Mouse (Mus musculus): ENCODE data around the gene Fbxo46. TPM values are rescaled to one million over a fixed set of nuclear protein-coding genes. Genes with fewer than 3 reads are reported as not detected.

Fbxo46 gene
- total and polyA plus RNA-seq, 2 experiments from 2014 or later = 7.7 to 23.8 TPM

DNA sequence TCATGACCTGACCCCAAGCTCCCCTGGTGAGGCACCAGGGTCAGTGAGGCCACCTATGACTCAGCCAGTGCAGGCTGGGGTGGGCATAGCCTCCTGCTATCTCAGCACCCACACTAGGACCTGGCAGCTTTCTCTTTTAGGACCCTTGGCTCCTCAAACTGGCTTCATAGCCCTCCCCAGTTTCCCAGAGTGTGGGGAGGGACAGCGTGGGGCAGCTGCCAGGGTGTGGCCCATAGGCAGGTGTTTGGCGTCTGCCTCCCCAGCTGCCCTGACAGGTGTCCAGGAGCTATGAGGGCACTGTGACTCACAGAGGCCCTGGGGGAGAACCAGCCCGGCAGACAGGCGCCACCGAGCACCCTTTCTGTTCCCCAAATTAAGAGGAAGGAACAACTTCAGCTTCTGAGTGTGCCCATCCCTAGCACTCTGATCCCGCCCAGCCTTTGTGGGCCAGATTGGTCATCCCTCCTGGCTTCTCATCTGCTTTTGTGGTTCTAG lies 35.3 kb upstream of the Fbxo46 start:
- no peak overlapping the region for H3K27ac ChIP-seq
- H3K4me1 ChIP-seq (ENCODE audit: insufficient read depth, low read length) = no peaks in the 10 kb centered on the region
- H3K4me3 ChIP-seq (ENCODE audit: low read length) = no peak overlapping the region
- H3K9ac ChIP-seq (replicated peaks; ENCODE audit: low read length) = no peak overlapping the region
- H3K27me3 ChIP-seq (ENCODE audit: insufficient read depth, low read length) = no peaks in the 10 kb centered on the region
- no peaks in the 10 kb centered on the region for H3K9me3 ChIP-seq (ENCODE audit: low read length)
- no peak for TF ChIP-seq CTCF (IDR thresholded peaks at IDR 0.05; ENCODE audit: low read depth)
- DNase-seq (ENCODE audit: low spot score) (no peak), ATAC-seq (no peak)
- peaks cover 40% of the 10 kb centered on the region for H3K36me3 ChIP-seq (ENCODE audit: insufficient read depth, low read length)
- H3K4me2 ChIP-seq (ENCODE audit: low read depth, low read length) = no peak overlapping the region; the same call in 1 of the 2 replicates
- WGBS = 65% methylated on average over 6 of the region's 6 CpGs

GRCm38 (mm10) chr7:19084921-19085473 lies 34.7 kb upstream of the Fbxo46 start:
- no peak overlapping the region for H3K27ac ChIP-seq
- DNase-seq (ENCODE audit: low spot score) (no peak), ATAC-seq (no peak)
- no peak overlapping the region for H3K9ac ChIP-seq (replicated peaks; ENCODE audit: low read length)
- no peak for TF ChIP-seq CTCF (IDR thresholded peaks at IDR 0.05; ENCODE audit: low read depth)
- H3K9me3 ChIP-seq (ENCODE audit: low read length) = no peaks in the 10 kb centered on the region
- no peak overlapping the region for H3K4me3 ChIP-seq (ENCODE audit: low read length)
- no peaks in the 10 kb centered on the region for H3K27me3 ChIP-seq (ENCODE audit: insufficient read depth, low read length)
- peaks cover 34% of the 10 kb centered on the region for H3K36me3 ChIP-seq (ENCODE audit: insufficient read depth, low read length)
- 27% methylated on average over 9 of the region's 9 CpGs for WGBS
- H3K4me1 ChIP-seq (ENCODE audit: insufficient read depth, low read length) = no peaks in the 10 kb centered on the region
- no peak overlapping the region for H3K4me2 ChIP-seq (ENCODE audit: low read depth, low read length)

DNA sequence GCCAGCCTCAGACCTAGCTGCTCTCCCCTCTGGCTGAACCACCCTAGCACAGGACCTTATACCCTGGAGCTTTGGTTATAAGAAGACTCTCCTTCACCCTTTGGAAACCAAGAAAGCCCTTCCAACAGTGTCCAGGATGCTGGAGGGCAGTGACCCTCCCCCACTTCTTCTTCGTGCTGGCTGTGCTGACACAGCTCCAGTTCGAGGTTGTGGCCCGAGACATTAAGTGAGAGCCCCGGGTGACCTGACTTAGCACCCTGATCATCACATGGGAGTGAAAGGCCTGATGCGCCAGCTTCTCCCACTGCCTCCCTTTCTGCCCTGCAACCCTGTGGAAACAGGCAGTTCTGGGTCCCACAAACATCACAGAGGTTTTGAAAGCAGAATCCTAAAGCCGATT lies 34.2 kb upstream of the Fbxo46 start:
- Histone ChIP-seq H3K9ac (replicated peaks; ENCODE audit: low read length) (no peak overlapping the region), H3K27ac (no peak overlapping the region), H3K4me3 (ENCODE audit: low read length) (no peak overlapping the region), H3K27me3 (ENCODE audit: insufficient read depth, low read length) (no peaks in the 10 kb centered on the region), H3K4me1 (ENCODE audit: insufficient read depth, low read length) (no peaks in the 10 kb centered on the region), H3K9me3 (ENCODE audit: low read length) (no peaks in the 10 kb centered on the region), H3K4me2 (ENCODE audit: low read depth, low read length) (no peak overlapping the region), H3K36me3 (ENCODE audit: insufficient read depth, low read length) (peaks cover 30% of the 10 kb centered on the region)
- no peak for DNase-seq (ENCODE audit: low spot score)
- TF ChIP-seq CTCF (IDR thresholded peaks at IDR 0.05; ENCODE audit: low read depth) = no peak
- 21% methylated on average over 6 of the region's 6 CpGs for WGBS
- no peak for ATAC-seq

DNA sequence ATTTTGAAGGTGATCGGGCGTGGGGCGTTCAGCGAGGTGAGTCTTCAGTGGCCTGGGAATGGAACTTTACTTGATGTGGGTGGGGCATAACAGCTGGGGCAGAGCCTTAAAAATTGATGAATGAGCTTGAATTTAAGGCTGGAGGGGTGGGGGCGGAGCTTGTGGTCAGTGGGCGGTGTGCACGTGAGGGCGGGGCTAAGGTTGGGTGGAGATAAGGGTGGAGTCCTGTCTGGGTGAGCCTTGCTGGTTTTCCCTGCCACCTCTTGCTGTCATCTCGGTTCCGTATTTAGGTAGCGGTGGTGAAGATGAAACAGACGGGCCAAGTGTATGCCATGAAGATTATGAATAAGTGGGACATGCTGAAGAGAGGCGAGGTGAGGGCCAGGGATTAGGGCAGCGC lies 33.6 kb upstream of the Fbxo46 start:
- H3K9me3 ChIP-seq (ENCODE audit: low read length) = no peaks in the 10 kb centered on the region
- peaks cover 30% of the 10 kb centered on the region for H3K36me3 ChIP-seq (ENCODE audit: insufficient read depth, low read length)
- ATAC-seq (no peak), DNase-seq (ENCODE audit: low spot score) (no peak)
- no peak for TF ChIP-seq CTCF (IDR thresholded peaks at IDR 0.05; ENCODE audit: low read depth)
- no peaks in the 10 kb centered on the region for H3K27me3 ChIP-seq (ENCODE audit: insufficient read depth, low read length)
- no peak overlapping the region for H3K4me2 ChIP-seq (ENCODE audit: low read depth, low read length)
- no peak overlapping the region for H3K4me3 ChIP-seq (ENCODE audit: low read length)
- H3K27ac ChIP-seq = no peak overlapping the region
- no peak overlapping the region for H3K9ac ChIP-seq (replicated peaks; ENCODE audit: low read length)
- no peaks in the 10 kb centered on the region for H3K4me1 ChIP-seq (ENCODE audit: insufficient read depth, low read length)
- 28% methylated on average over 14 of the region's 14 CpGs for WGBS

GRCm38 (mm10) chr7:19086760-19087159 lies 32.9 kb upstream of the Fbxo46 start:
- WGBS = 69% methylated on average over 18 of the region's 18 CpGs
- Histone ChIP-seq H3K4me3 (ENCODE audit: low read length) (no peak overlapping the region), H3K27ac (no peak overlapping the region), H3K4me1 (ENCODE audit: insufficient read depth, low read length) (no peaks in the 10 kb centered on the region), H3K9me3 (ENCODE audit: low read length) (no peaks in the 10 kb centered on the region), H3K27me3 (ENCODE audit: insufficient read depth, low read length) (no peaks in the 10 kb centered on the region), H3K9ac (replicated peaks; ENCODE audit: low read length) (no peak overlapping the region), H3K4me2 (ENCODE audit: low read depth, low read length) (no peak overlapping the region), H3K36me3 (ENCODE audit: insufficient read depth, low read length) (peaks cover 24% of the 10 kb centered on the region)
- no peak for TF ChIP-seq CTCF (IDR thresholded peaks at IDR 0.05; ENCODE audit: low read depth)
- no peak for DNase-seq (ENCODE audit: low spot score)
- ATAC-seq = no peak

GRCm38 (mm10) chr7:19088813-19089212 lies 30.8 kb upstream of the Fbxo46 start:
- Histone ChIP-seq H3K9me3 (ENCODE audit: low read length) (no peaks in the 10 kb centered on the region), H3K9ac (replicated peaks; ENCODE audit: low read length) (no peak overlapping the region), H3K27me3 (ENCODE audit: insufficient read depth, low read length) (no peaks in the 10 kb centered on the region), H3K36me3 (ENCODE audit: insufficient read depth, low read length) (peaks cover 10% of the 10 kb centered on the region), H3K4me1 (ENCODE audit: insufficient read depth, low read length) (0 out of 2 replicates have a peak, but pooled peaks cover 4% of the 10 kb centered on the region), H3K27ac (no peak overlapping the region), H3K4me2 (ENCODE audit: low read depth, low read length) (no peak overlapping the region), H3K4me3 (ENCODE audit: low read length) (no peak overlapping the region)
- DNase-seq (ENCODE audit: low spot score) (peak; percentile 79), ATAC-seq (no peak)
- WGBS = 40% methylated on average over 10 of the region's 10 CpGs
- TF ChIP-seq CTCF (IDR thresholded peaks at IDR 0.05; ENCODE audit: low read depth) = peak; percentile 76

DNA sequence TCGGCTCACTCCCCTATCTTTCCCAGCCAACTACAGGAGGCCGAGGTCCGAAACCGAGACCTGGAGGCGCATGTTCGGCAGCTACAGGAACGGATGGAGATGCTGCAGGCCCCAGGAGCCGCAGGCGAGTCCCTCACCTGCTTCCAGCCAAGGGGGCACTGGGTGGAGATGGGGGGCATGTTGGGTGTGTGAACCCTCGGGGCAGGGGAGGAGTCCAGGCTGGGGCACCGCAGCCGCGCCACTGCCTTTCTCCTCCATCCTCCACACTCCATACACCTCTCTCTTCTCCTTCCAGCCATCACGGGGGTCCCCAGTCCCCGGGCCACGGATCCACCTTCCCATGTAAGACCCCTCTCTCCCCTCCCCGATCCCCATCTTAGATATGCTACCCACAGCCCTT lies 27.7 kb upstream of the Fbxo46 start:
- ATAC-seq = no peak

More for the DNA sequence above, 27.7 kb upstream of the Fbxo46 start:
- H3K4me1 ChIP-seq (ENCODE audit: insufficient read depth, low read length) = 0 out of 2 replicates have a peak, but pooled peaks cover 4% of the 10 kb centered on the region
- H3K9ac ChIP-seq (replicated peaks; ENCODE audit: low read length) = peak overlapping the region; percentile 22; the same call in 1 of the 2 replicates
- H3K36me3 ChIP-seq (ENCODE audit: insufficient read depth, low read length) = peaks cover 10% of the 10 kb centered on the region
- 44% methylated on average over 17 of the region's 17 CpGs for WGBS
- no peak for TF ChIP-seq CTCF (IDR thresholded peaks at IDR 0.05; ENCODE audit: low read depth)
- H3K27ac ChIP-seq = no peak overlapping the region
- no peak overlapping the region for H3K4me3 ChIP-seq (ENCODE audit: low read length)
- DNase-seq (ENCODE audit: low spot score) = no peak
- peaks cover 5% of the 10 kb centered on the region; the same call in 1 of the 2 replicates for H3K27me3 ChIP-seq (ENCODE audit: insufficient read depth, low read length)
- no peaks in the 10 kb centered on the region for H3K9me3 ChIP-seq (ENCODE audit: low read length)
- peak overlapping the region; percentile 94 for H3K4me2 ChIP-seq (ENCODE audit: low read depth, low read length)

Measured in hindbrain, postnatal 0 days (tissue).